Mouse (Mus musculus) limb, embryonic 14.5 days (tissue): ENCODE data around the gene Vps72. TPM values are rescaled to one million over a fixed set of nuclear protein-coding genes. Genes with fewer than 3 reads are reported as not detected.

ENCODE experiments used
- ATAC-seq: fragments of 200-750 bp; cut with Nextera tagmentation; 2 replicates; pipeline ENCODE4 v1.8.0; 2017; ENCODE audit warnings: low read depth, moderate number of reproducible peaks, moderate TSS enrichment; ENCODE audit not compliant: low FRiP score
- DNase-seq: peaks from one replicate; pipeline ENCODE4 v3.0.0-alpha.2; 2015; ENCODE audit warnings: low spot score
- H3K27ac ChIP-seq: fragments of 300-500 bp; sonication (generic); replicated peaks from 2 replicates; pipeline ENCODE4 v1.5.1; 2014; ENCODE audit warnings: low read depth, mild to moderate bottlenecking, low read length, moderate library complexity, mixed read lengths
- H3K27me3 ChIP-seq: fragments of 300-500 bp; sonication (generic); 2 replicates; pipeline ENCODE4 v1.6.1; 2014; ENCODE audit warnings: low read length, mixed read lengths; ENCODE audit not compliant: control insufficient read depth, insufficient read depth
- H3K36me3 ChIP-seq: fragments of 300-500 bp; sonication (generic); 2 replicates; pipeline ENCODE4 v1.6.1; 2014; ENCODE audit warnings: mild to moderate bottlenecking, low read length, moderate library complexity, mixed read lengths; ENCODE audit not compliant: control insufficient read depth, insufficient read depth
- H3K4me1 ChIP-seq: fragments of 300-500 bp; sonication (generic); 2 replicates; pipeline ENCODE4 v1.6.1; 2014; ENCODE audit warnings: antibody characterized with exemption, low read length, mixed read lengths; ENCODE audit not compliant: control insufficient read depth, insufficient read depth
- H3K4me2 ChIP-seq: fragments of 300-500 bp; sonication (generic); replicated peaks from 2 replicates; pipeline ENCODE4 v1.6.1; 2014; ENCODE audit warnings: low read depth, mild to moderate bottlenecking, low read length, moderate library complexity; ENCODE audit not compliant: severe bottlenecking
- H3K4me3 ChIP-seq: fragments of 300-500 bp; sonication (generic); replicated peaks from 2 replicates; pipeline ENCODE4 v1.5.1; 2014; ENCODE audit warnings: low read length
- H3K9ac ChIP-seq: fragments of 300-500 bp; sonication (generic); 2 replicates; pipeline ENCODE4 v1.6.1; 2014; ENCODE audit warnings: mild to moderate bottlenecking, low read depth, low read length, moderate library complexity; ENCODE audit not compliant: severe bottlenecking
- H3K9me3 ChIP-seq: fragments of 300-500 bp; sonication (generic); 2 replicates; pipeline ENCODE4 v1.6.1; 2016; ENCODE audit warnings: low read length; ENCODE audit not compliant: control insufficient read depth
- POLR2A ChIP-seq: fragments of 200-500 bp; IDR thresholded peaks from 2 replicates; pipeline ENCODE4 v1.8.0; 2012; ENCODE audit warnings: inconsistent platforms, mild to moderate bottlenecking, moderate library complexity, borderline replicate concordance; ENCODE audit not compliant: insufficient read depth, insufficient read length; ENCODE audit errors: extremely low read depth
- WGBS: fragments of 180-500 bp; shearing (Covaris S2); extraction: QIAGEN DNeasy Blood & Tissue Kit; methylation state at CpG from one replicate; pipeline ENCODE4 v1.1.7; 2014; 5-methylcytosine and 5-hydroxymethylcytosine counted together
- polyA plus RNA-seq, 2 experiments: library from polyadenylated mRNA; depleted of rRNA in 1 of 2; stranded (reverse) in 1 of 2; unstranded in 1 of 2; fragments of >200 nt; fragmentation: Nextera tagmentation in 1 of 2; extraction: Ambion mirVana in 1 of 2; gene quantifications; 2 replicates each; pipeline versions ENCODE4 v1.2.1 to v1.2.3; 2012 to 2014

Gene Vps72
- polyA plus RNA-seq, 2 experiments: 130 to 141 TPM

GRCm38 (mm10) chr3:95159987-95160963, 49.5 kb downstream of the Vps72 start, which contains the start of gene Sema6c:
Sema6c (plus strand) TSS chr3:95160457.
- TF ChIP-seq POLR2A: 0 out of 2 replicates have a peak, but pooled peaks have one; percentile 15
- DNase-seq (peak; percentile 93), ATAC-seq (peak; percentile 95)
- 2% methylated on average over 66 of the region's 66 CpGs for WGBS
- Histone ChIP-seq H3K9ac (peak within 1 kb of the TSS; percentile 74), H3K9me3 (no peaks in the 10 kb centered on the region), H3K27me3 (no peaks in the 10 kb centered on the region), H3K36me3 (peaks cover 11% of the 10 kb centered on the region), H3K4me1 (peaks cover 15% of the 10 kb centered on the region; the same call in 1 of the 2 replicates), H3K27ac (peak within 1 kb of the TSS; percentile 63; the same call in 1 of the 2 replicates), H3K4me3 (peak within 1 kb of the TSS; percentile 93), H3K4me2 (peak within 1 kb of the TSS; percentile 82)

DNA sequence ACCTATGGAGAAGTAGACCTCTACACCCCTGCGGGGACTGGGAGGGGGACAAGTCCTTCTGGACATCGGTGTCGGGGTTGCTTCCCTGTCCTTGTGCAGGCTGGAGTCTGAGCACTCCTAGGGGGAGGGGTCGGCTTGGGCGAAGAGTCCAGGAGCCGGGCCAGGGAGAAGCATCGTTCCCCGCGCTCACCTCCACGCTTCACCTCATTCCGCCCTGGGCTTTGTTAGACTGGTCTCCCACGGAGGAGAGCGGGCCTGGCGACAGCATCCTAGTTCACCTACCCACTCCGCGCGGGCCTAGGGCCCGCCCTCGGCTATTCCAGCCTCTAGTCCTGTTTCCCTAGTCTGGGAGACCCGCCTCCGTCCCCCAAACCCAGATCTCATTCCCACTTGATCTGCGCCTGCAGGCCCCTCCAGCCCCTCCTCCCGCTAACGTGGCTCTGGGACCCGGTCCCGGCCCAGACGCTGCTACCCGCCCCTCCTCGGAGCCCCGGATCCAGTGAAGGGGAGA, 50.3 kb downstream of the Vps72 start:
- Histone ChIP-seq H3K27ac (peak overlapping the region; percentile 63; the same call in 1 of the 2 replicates), H3K4me3 (peak overlapping the region; percentile 93), H3K9me3 (no peaks in the 10 kb centered on the region), H3K27me3 (no peaks in the 10 kb centered on the region), H3K4me1 (peaks cover 15% of the 10 kb centered on the region; the same call in 1 of the 2 replicates), H3K9ac (peak overlapping the region; percentile 74), H3K36me3 (peaks cover 16% of the 10 kb centered on the region), H3K4me2 (peak overlapping the region; percentile 82)
- peak; percentile 54 for DNase-seq
- under 1% methylated on average over 29 of the region's 30 CpGs for WGBS
- peak; percentile 38 for ATAC-seq
- TF ChIP-seq POLR2A: no peak

DNA sequence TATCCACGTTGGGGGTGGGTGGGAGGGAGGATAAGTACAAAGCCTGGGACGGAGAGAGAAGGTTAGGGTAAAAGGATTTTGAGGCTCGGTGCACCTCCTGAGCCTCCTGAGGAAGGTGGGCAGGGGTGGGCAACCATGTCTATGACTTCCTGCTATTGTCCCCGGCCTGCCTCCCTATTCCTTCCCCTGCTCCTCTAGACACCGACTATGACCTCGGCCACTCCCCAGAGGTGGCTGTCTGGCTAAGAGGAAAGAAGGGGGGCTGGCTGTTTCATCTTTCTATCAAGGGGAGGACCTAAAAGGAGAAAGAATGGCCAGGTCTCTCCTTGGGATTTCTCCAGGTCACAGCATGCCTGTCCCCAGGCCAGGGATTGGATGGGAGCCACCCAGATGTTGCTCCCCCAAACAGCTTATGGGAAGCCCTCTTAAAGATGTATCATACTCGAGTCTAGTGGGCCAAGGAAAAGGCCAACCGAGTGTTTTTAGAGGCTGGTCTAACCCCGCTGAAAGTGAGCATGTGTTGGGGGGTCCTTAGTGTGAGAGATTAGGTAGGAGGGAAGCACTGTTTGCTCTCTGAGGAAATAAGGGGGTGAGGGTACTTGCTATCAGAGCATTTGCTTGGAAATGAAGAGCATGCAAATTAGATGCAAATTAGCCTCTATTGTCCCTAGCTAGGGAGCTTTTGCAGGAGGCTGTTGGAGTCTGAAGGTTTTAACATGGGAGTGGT, 51.0 kb downstream of the Vps72 start:
- H3K4me1 ChIP-seq: peaks cover 15% of the 10 kb centered on the region; the same call in 1 of the 2 replicates
- peak overlapping the region; percentile 63; the same call in 1 of the 2 replicates for H3K27ac ChIP-seq
- H3K4me2 ChIP-seq: peak overlapping the region; percentile 82
- peak; percentile 41 for DNase-seq
- no peaks in the 10 kb centered on the region for H3K27me3 ChIP-seq
- no peak for TF ChIP-seq POLR2A
- WGBS: 6% methylated on average over 9 of the region's 9 CpGs
- H3K4me3 ChIP-seq: peak overlapping the region; percentile 93
- no peak for ATAC-seq
- H3K9ac ChIP-seq: peak overlapping the region; percentile 74
- peaks cover 23% of the 10 kb centered on the region for H3K36me3 ChIP-seq
- no peaks in the 10 kb centered on the region for H3K9me3 ChIP-seq

- no peak for DNase-seq
- WGBS: 29% methylated on average over 2 of the region's 2 CpGs
- no peak overlapping the region for H3K9ac ChIP-seq
These were observed 51.5 kb downstream of the Vps72 start for GRCm38 (mm10) chr3:95162345-95162628.

More at GRCm38 (mm10) chr3:95162345-95162628, 51.5 kb downstream of the Vps72 start:
- Histone ChIP-seq H3K4me3 (peak overlapping the region; percentile 93), H3K27me3 (no peaks in the 10 kb centered on the region), H3K36me3 (peaks cover 28% of the 10 kb centered on the region), H3K27ac (no peak overlapping the region), H3K4me2 (peak overlapping the region; percentile 82), H3K9me3 (no peaks in the 10 kb centered on the region), H3K4me1 (peaks cover 15% of the 10 kb centered on the region; the same call in 1 of the 2 replicates)
- TF ChIP-seq POLR2A: no peak
- no peak for ATAC-seq
